14 mouse cellular contexts compared by ENCODE assay signal in the genomic region with DNA sequence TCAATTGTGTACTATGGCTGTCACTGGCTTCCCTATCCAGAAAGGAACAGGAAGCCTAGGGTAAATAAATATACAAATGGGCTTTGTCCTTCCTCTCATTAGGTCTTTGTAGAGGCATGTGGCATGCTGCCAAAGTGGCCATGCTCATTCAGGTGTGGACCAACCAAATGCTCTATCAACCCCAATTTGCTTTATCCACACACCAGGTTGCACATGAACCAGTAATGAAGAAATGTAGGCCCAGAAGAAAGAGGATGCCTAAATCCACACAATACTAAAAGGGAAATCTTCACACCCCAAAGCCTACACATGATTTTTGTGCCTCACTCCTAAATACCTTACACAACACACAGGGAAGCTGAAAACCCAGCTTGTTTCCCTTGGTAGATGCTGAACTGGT. TPM values are rescaled to one million over a fixed set of nuclear protein-coding genes. Genes with fewer than 3 reads are reported as not detected.
A peak's percentile ranks its signal among the peaks of the same experiment; 100 is the strongest.
DNase-seq lines count a peak whose midpoint lies in the region; ATAC-seq lines count a peak whose summit lies in the region.
"Had no signal": no experiment of that assay in that cellular context is flagged by ENCODE, and none has a peak within 500 bp of the region (broad histone marks: within the 10 kb centered on the region; RNA-seq: fewer than 3 reads in every experiment).

No protein-coding gene starts in this region.

- H3K27ac ChIP-seq in neural tube, embryonic 13.5 days (replicated peaks) = 0 out of 2 replicates have a peak overlapping the region, but pooled peaks have one; percentile 13
- no peak overlapping the region for H3K27ac ChIP-seq in neural tube, embryonic 15.5 days (replicated peaks)
- H3K27ac ChIP-seq: embryonic facial prominence, embryonic 12.5 days; liver, embryonic 13.5 days had no signal

- no peaks in the 10 kb centered on the region for H3K9me3 ChIP-seq in neural tube, embryonic 13.5 days
- no peaks in the 10 kb centered on the region for H3K9me3 ChIP-seq in neural tube, embryonic 15.5 days (replicated peaks)
- H3K9me3 ChIP-seq: embryonic facial prominence, embryonic 12.5 days; liver, embryonic 13.5 days had no signal

- no peaks in the 10 kb centered on the region for H3K27me3 ChIP-seq in neural tube, embryonic 13.5 days
- no peaks in the 10 kb centered on the region for H3K27me3 ChIP-seq in neural tube, embryonic 15.5 days (replicated peaks)
- H3K27me3 ChIP-seq: embryonic facial prominence, embryonic 12.5 days; liver, embryonic 13.5 days had no signal

- peak; percentile 72 for DNase-seq in heart, adult 11 months
- DNase-seq in heart, postnatal 36 days = no peak
- peak; percentile 71 to 76 for DNase-seq in cerebellum, postnatal 36 days
- DNase-seq in lung, postnatal 14 days = peak; percentile 26
- DNase-seq in left cerebral cortex, adult 11 months (ENCODE audit: low spot score) = no peak
- DNase-seq in spleen, postnatal 4 days (ENCODE audit: low spot score in 2 of 2) = no peak
- DNase-seq: B cell, adult 2 months; liver, embryonic 13.5 days; thymus, postnatal 25 days had no signal

- intact Hi-C loops in heart, postnatal 36 days (cut with DNase I) = no loop called here

- H3K36me3 ChIP-seq in neural tube, embryonic 13.5 days = peaks cover 94% of the 10 kb centered on the region
- H3K36me3 ChIP-seq in neural tube, embryonic 15.5 days = peaks cover 79% of the 10 kb centered on the region

- H3K4me1 ChIP-seq in neural tube, embryonic 13.5 days (replicated peaks) = peaks cover 14% of the 10 kb centered on the region
- peaks cover 8% of the 10 kb centered on the region; the same call in 1 of the 2 replicates for H3K4me1 ChIP-seq in neural tube, embryonic 15.5 days
- H3K4me1 ChIP-seq: embryonic facial prominence, embryonic 12.5 days; liver, embryonic 13.5 days had no signal

- H3K4me2 ChIP-seq in neural tube, embryonic 13.5 days = no peak overlapping the region
- no peak overlapping the region for H3K4me2 ChIP-seq in neural tube, embryonic 15.5 days
- H3K4me2 ChIP-seq: embryonic facial prominence, embryonic 12.5 days; liver, embryonic 13.5 days had no signal

- H3K9ac ChIP-seq in neural tube, embryonic 13.5 days = no peak overlapping the region
- no peak overlapping the region for H3K9ac ChIP-seq in neural tube, embryonic 15.5 days (replicated peaks)
- H3K9ac ChIP-seq: embryonic facial prominence, embryonic 12.5 days; liver, embryonic 13.5 days had no signal

- H3K4me3 ChIP-seq in neural tube, embryonic 13.5 days = no peak overlapping the region
- H3K4me3 ChIP-seq in neural tube, embryonic 15.5 days (replicated peaks) = no peak overlapping the region
- H3K4me3 ChIP-seq: embryonic facial prominence, embryonic 12.5 days; liver, embryonic 13.5 days had no signal

- ATAC-seq in neural tube, embryonic 13.5 days (ENCODE audit: low read depth) = no peak
- ATAC-seq in neural tube, embryonic 15.5 days (ENCODE audit: low FRiP score) = no peak
- ATAC-seq: activated CD4-positive, CD25-positive, alpha-beta regulatory T cell, adult 4 months; intestine, postnatal 0 days had no signal

RNA-seq across cellular contexts. Expression of gene Pogk, which starts 8.2 kb away (rescaled TPM):
- total RNA-seq in heart, postnatal 36 days (2021) = 10 to 100 TPM; 10.6 to 11.6 TPM
- 34.4 and 36.6 TPM in 2 replicates for polyA plus RNA-seq in neural tube, embryonic 13.5 days (2015; fragmentation: Nextera tagmentation; extraction: Ambion mirVana)
- polyA plus RNA-seq in neural tube, embryonic 15.5 days (2015; fragmentation: Nextera tagmentation; extraction: Ambion mirVana) = 26.3 and 27.6 TPM in 2 replicates

RNA-seq across cellular contexts. Expression of gene Tada1, which starts 22.6 kb away (rescaled TPM):
- total RNA-seq in heart, postnatal 36 days (2021) = 1 to 10 TPM; 7.6 to 9.3 TPM
- polyA plus RNA-seq in neural tube, embryonic 13.5 days (2015; fragmentation: Nextera tagmentation; extraction: Ambion mirVana) = 72.1 and 73.1 TPM in 2 replicates
- polyA plus RNA-seq in neural tube, embryonic 15.5 days (2015; fragmentation: Nextera tagmentation; extraction: Ambion mirVana) = 69.3 and 72.4 TPM in 2 replicates

Comparison
In these comparisons a context has a peak if more than half of its experiments do, and no peak if none do; other contexts are left out.
1. DNase-seq: peak in heart, adult 11 months (single experiment), cerebellum, postnatal 36 days (2 of 2) and lung, postnatal 14 days (single experiment); none in heart, postnatal 36 days (0 of 2), left cerebral cortex, adult 11 months (single experiment) and spleen, postnatal 4 days (0 of 2).